Mouse (Mus musculus) lung, embryonic 16.5 days (tissue): ENCODE results near the gene Ms4a15. TPM values are rescaled to one million over a fixed set of nuclear protein-coding genes. Genes with fewer than 3 reads are reported as not detected.
A peak's percentile ranks its signal among the peaks of the same experiment; 100 is the strongest.

ENCODE experiments used
- ATAC-seq: fragments of 200-750 bp; cut with Nextera tagmentation; 2 replicates; pipeline ENCODE4 v1.8.0; 2017; ENCODE audit warnings: low read depth, mild to moderate bottlenecking, moderate library complexity
- H3K27ac ChIP-seq: fragments of 300-500 bp; sonication (generic); 2 replicates; pipeline ENCODE4 v1.5.1; 2014; ENCODE audit warnings: mild to moderate bottlenecking, control low read depth, low read length
- H3K27me3 ChIP-seq: fragments of 300-500 bp; sonication (generic); 2 replicates; pipeline ENCODE4 v1.6.1; 2014; ENCODE audit warnings: low read depth, low read length, mixed read lengths; ENCODE audit not compliant: control insufficient read depth, insufficient read depth
- H3K36me3 ChIP-seq: fragments of 300-500 bp; sonication (generic); 2 replicates; pipeline ENCODE4 v1.6.1; 2014; ENCODE audit warnings: low read length; ENCODE audit not compliant: control insufficient read depth, insufficient read depth
- H3K4me1 ChIP-seq: fragments of 300-500 bp; sonication (generic); replicated peaks from 2 replicates; pipeline ENCODE4 v1.6.1; 2014; ENCODE audit warnings: low read length, mixed read lengths; ENCODE audit not compliant: control insufficient read depth, insufficient read depth
- H3K4me2 ChIP-seq: fragments of 300-500 bp; sonication (generic); 2 replicates; pipeline ENCODE4 v1.6.1; 2014; ENCODE audit warnings: low read depth, low read length, control low read depth
- H3K4me3 ChIP-seq: fragments of 300-500 bp; sonication (generic); 2 replicates; pipeline ENCODE4 v1.5.1; 2014; ENCODE audit warnings: mild to moderate bottlenecking, low read length, control low read depth
- H3K9ac ChIP-seq: fragments of 300-500 bp; sonication (generic); 2 replicates; pipeline ENCODE4 v1.6.1; 2014; ENCODE audit warnings: low read length, control low read depth
- H3K9me3 ChIP-seq: fragments of 300-500 bp; sonication (generic); 2 replicates; pipeline ENCODE4 v1.6.1; 2016; ENCODE audit warnings: low read length; ENCODE audit not compliant: control insufficient read depth
- WGBS: fragments of 180-500 bp; shearing (Covaris S2); extraction: QIAGEN DNeasy Blood & Tissue Kit; methylation state at CpG from one replicate; pipeline ENCODE4 v1.1.7; 2014; 5-methylcytosine and 5-hydroxymethylcytosine counted together
- polyA plus RNA-seq: library from polyadenylated mRNA; unstranded; fragments of >200 nt; fragmentation: Nextera tagmentation; extraction: Ambion mirVana; gene quantifications from 2 replicates; pipeline ENCODE4 v1.2.1, GENCODE M21; 2015

Ms4a15 gene
- polyA plus RNA-seq, 1 experiment from 2014 or later = not detected

DNA sequence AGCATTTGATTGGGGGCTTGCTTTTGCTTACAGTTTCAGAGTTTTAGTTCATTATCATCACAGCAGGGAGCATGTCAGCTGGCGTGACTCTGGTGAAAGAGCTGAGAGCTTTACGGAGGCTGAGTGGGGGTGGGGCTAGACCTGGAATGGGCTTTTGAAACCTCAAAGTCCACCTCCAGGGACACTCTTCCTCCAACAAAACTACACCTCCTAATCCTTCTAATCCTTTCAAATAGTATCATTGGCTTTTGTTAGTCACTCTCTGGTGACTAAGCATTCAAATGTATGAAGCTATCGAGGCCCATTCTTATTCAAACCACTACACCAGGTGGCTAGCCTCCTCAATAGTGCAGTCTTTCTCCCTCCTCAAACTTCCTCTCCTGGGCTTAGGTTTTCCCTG lies 20.4 kb downstream of the Ms4a15 start:
- H3K4me2 ChIP-seq = no peak overlapping the region
- no peaks in the 10 kb centered on the region for H3K36me3 ChIP-seq
- H3K27ac ChIP-seq = no peak overlapping the region
- H3K27me3 ChIP-seq = no peaks in the 10 kb centered on the region
- WGBS = 76% methylated on average over 3 of the region's 3 CpGs
- H3K9me3 ChIP-seq = no peaks in the 10 kb centered on the region
- H3K4me1 ChIP-seq = peaks cover 6% of the 10 kb centered on the region
- no peak overlapping the region for H3K9ac ChIP-seq
- no peak for ATAC-seq
- H3K4me3 ChIP-seq = no peak overlapping the region

DNA sequence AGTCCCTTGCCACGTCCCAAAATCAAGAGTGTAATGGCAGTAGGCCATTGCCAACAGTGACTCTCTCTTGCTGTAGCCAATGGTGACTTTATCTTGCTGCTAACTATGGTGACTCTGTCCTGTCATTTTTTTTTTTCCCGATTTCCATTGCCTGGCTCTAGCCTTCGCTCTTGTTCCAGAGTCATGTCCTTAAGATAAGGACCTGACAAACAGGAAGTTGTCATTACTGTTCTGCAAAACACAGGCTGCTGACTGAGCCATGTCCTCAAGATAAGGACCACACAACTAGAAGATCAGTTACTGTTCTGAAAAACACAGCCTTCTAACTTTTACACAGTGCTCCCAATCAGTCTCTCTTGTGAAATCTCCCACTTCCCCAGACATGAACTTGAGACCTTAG lies 22.6 kb downstream of the Ms4a15 start:
- peaks cover 6% of the 10 kb centered on the region for H3K4me1 ChIP-seq
- H3K27me3 ChIP-seq = no peaks in the 10 kb centered on the region
- 38% methylated on average over 3 of the region's 3 CpGs for WGBS
- ATAC-seq = no peak
- no peak overlapping the region for H3K27ac ChIP-seq
- H3K4me3 ChIP-seq = no peak overlapping the region
- no peaks in the 10 kb centered on the region for H3K36me3 ChIP-seq
- no peak overlapping the region for H3K4me2 ChIP-seq
- H3K9ac ChIP-seq = no peak overlapping the region
- H3K9me3 ChIP-seq = no peaks in the 10 kb centered on the region

DNA sequence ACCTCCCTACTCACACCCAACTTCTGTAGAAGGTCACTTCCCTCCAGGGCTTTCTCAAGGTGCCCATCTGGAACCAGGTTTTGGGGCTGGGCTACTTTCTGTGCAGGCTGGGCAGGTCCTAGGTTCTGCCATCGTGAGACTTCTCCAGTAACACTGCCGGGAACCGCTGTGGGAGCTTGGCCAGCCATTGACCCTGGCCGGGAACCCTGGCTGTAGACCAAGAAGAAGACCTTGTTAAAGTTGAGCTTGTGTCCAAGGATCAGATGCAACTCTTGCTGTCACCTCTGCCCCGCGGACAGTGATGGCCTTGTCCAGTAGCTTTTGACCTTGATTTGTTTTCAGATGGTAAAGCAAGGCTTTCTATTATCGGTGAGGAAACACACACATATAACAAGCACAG lies 24.5 kb downstream of the Ms4a15 start:
- ATAC-seq = no peak
- WGBS = 81% methylated on average over 7 of the region's 7 CpGs
- H3K4me3 ChIP-seq = no peak overlapping the region

DNA sequence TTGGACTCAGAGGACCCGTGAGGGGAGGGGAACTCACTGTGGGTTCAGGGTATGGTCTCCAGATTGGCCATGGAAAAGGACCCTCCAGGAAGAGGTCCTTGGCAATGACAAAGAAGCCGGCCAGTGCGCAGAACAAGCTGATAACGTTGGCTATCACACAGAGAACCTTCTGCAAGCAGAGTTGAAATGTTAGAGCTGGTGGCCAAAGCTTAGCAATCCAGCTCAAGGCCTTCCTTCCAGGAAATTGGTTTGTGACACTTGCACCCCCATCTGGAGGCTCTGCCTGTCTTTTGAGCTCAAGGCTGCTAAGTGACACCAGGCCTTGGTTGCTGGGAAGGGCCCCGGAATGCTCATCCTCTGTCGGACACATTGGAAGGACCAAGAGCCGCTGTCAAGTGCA lies 27.3 kb downstream of the Ms4a15 start:
- Histone ChIP-seq H3K27me3 (no peaks in the 10 kb centered on the region), H3K9ac (no peak overlapping the region), H3K4me3 (no peak overlapping the region), H3K4me2 (no peak overlapping the region), H3K36me3 (no peaks in the 10 kb centered on the region), H3K4me1 (no peaks in the 10 kb centered on the region), H3K27ac (no peak overlapping the region), H3K9me3 (no peaks in the 10 kb centered on the region)
- 78% methylated on average over 7 of the region's 7 CpGs for WGBS
- no peak for ATAC-seq

More for the DNA sequence above, 24.5 kb downstream of the Ms4a15 start:
- Histone ChIP-seq H3K36me3 (no peaks in the 10 kb centered on the region), H3K4me1 (no peaks in the 10 kb centered on the region), H3K27ac (no peak overlapping the region), H3K27me3 (no peaks in the 10 kb centered on the region), H3K4me2 (no peak overlapping the region), H3K9me3 (no peaks in the 10 kb centered on the region), H3K9ac (no peak overlapping the region)

DNA sequence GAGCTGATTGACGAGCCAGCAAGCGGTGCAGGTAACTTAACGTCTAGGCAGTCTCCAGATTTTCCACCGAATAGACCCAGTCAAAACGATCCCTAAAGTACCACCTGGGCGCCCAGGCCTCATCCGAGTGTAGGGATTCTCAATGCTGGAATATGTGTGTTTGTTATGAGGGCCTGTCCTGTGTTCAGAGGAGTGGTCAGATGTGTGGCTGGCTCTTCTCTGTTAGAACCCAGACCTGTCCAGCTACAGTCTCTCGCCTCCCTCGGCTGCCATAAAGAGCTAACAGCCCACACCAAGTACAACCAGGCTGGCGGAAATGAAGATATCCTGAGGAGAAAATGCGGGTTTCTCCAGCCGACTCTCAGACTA lies 33.1 kb downstream of the Ms4a15 start:
- ATAC-seq = no peak
- Histone ChIP-seq H3K4me1 (0 out of 2 replicates have a peak, but pooled peaks cover 4% of the 10 kb centered on the region), H3K27me3 (peaks cover 6% of the 10 kb centered on the region; the same call in 1 of the 2 replicates), H3K9ac (no peak overlapping the region), H3K4me2 (no peak overlapping the region), H3K9me3 (no peaks in the 10 kb centered on the region), H3K4me3 (no peak overlapping the region), H3K27ac (no peak overlapping the region), H3K36me3 (no peaks in the 10 kb centered on the region)
- 34% methylated on average over 12 of the region's 12 CpGs for WGBS

DNA sequence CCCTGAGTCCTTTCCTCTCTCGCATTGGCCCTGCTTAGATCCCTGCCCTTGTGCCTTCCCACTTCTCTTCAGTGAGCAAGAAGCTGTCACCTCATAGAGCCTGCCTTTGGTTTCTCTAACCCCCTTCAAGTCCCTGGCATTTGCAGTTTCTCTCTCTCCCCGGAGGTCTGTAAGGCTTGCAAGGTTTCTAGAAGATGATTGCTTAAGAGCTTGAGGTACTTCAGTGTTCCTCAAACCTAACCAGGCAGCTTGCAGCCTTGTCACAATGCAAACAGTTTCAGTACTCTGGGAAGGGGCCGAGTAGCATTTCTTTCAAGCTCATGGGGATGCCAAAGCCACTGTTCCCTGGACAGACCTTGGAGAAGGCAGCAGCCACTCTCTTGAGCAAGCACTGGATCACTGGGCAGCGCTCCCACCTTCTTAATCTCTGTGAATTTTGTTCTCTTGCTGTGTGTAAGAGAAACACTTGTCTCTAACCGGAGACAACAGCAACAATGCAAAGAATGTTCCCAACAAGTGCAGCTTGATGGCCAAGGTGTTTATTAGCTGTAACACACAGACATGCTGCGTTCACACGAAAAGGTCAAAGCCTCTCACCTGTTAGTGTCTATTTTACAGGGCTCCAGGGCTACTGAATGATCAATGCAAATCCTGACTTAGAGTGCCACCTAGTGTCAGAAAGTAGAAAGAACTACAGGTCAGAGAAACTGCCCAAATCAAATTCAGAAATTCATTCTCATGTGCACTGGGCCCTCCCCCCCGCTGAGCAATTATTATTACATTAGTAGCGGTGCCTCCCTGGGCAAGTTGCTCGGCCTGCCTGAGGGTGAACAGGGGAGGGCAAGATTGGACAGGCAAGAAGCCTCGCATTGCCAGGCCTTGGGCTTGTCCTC lies 33.7 kb downstream of the Ms4a15 start:
- Histone ChIP-seq H3K36me3 (no peaks in the 10 kb centered on the region), H3K9me3 (no peaks in the 10 kb centered on the region), H3K9ac (no peak overlapping the region), H3K4me1 (0 out of 2 replicates have a peak, but pooled peaks cover 4% of the 10 kb centered on the region), H3K27me3 (peaks cover 6% of the 10 kb centered on the region; the same call in 1 of the 2 replicates), H3K4me3 (no peak overlapping the region), H3K4me2 (no peak overlapping the region), H3K27ac (peak overlapping the region; percentile 70)
- WGBS = 18% methylated on average over 11 of the region's 11 CpGs
- ATAC-seq = peak; percentile 87

DNA sequence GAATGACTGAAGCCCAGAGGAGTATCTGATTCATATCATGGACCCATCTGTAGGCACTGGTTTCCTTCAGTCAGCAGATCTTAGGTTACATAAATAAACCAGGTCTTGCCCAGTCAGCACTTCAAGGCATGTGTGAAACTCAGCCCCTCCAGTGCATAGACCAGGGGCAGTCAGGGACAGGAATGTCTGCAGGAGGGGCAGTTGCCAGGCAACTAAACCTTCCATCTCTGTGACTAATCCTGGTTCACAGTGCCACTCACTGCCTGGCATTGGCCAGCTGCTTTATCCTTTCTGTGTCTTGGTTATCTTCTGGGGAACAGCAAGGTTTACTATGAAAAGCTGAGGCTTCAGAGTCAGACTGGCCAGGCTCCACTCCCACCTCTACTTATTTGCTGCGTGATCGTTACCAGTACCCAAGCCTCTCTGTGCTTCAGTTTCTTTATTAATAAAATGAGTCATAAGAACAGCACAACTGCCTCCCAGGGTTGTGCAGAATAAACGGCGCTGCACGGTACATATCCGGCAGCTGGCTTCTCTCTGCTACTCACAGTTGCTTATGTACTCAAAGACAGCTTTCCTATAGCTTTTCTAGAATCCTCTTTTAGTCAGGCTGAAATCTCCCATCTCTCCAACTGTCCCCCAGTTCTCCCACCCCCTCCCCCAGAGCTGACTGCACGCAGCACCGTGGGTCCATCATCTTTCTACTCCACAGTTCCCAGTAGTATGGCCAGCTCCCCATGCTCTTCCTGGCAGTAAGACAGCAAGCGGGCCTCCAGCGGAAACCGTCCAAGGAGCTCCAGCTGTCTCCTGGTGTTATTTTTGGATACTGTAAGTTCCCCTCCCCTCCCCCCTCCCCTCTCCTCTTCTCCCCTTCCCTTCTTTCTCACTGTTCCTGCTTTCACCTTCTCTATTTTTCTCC lies 40.8 kb downstream of the Ms4a15 start:
- Histone ChIP-seq H3K27me3 (no peaks in the 10 kb centered on the region), H3K9ac (peak overlapping the region; percentile 8; the same call in 1 of the 2 replicates), H3K9me3 (no peaks in the 10 kb centered on the region), H3K4me1 (peaks cover 21% of the 10 kb centered on the region), H3K4me3 (no peak overlapping the region), H3K27ac (peak overlapping the region; percentile 89), H3K4me2 (0 out of 2 replicates have a peak overlapping the region, but pooled peaks have one; percentile 5), H3K36me3 (no peaks in the 10 kb centered on the region)
- 46% methylated on average over 11 of the region's 11 CpGs for WGBS
- ATAC-seq = peak; percentile 79

DNA sequence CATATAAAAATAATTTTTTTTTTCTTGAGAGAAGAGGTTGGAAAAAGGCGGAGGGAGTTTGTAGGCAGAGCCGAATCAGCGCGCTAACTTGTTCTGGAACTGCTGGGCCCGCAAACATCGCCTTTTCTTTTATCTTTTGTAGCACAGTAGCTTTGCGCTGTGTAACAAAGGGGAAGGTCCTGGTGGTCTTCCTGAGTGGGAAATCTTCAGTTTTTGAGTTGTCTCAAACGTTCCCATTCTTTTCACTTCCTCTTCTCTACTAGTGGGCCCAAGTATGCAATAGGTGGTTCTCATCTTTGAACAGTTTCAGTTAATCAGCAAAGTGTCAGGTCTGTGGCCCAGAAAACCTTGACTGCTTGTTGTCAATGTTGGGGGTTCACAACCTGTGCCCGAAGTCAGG lies 43.5 kb downstream of the Ms4a15 start:
- Histone ChIP-seq H3K4me3 (peak overlapping the region; percentile 77), H3K27me3 (no peaks in the 10 kb centered on the region), H3K4me2 (peak overlapping the region; percentile 55), H3K27ac (peak overlapping the region; percentile 32), H3K4me1 (peaks cover 28% of the 10 kb centered on the region), H3K36me3 (peaks cover 6% of the 10 kb centered on the region), H3K9me3 (no peaks in the 10 kb centered on the region), H3K9ac (peak overlapping the region; percentile 46)
- WGBS = 31% methylated on average over 9 of the region's 9 CpGs
- ATAC-seq = no peak

DNA sequence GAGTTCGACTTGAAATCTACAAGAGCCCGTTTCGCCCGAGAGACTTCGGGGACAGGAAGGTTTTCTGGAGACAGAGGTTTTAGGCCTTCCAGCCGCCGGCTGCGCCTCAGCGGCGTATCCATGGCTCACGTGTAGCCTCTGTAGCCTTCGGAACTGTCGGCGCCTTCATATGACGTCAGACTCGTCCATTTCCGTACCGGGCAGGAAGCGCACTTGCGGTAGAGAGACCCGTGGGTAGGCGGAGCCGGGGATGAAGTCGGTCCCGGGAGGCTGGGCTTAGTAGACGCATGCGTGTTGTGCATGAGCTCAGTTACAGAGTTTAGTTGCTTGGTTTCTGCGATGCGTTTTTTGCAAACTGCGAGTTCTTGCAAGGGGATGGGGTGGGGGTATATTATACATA lies 43.9 kb downstream of the Ms4a15 start, which contains the start of gene Ccdc86:
Gene Ccdc86 (minus strand): TSS at position 155 of the 400 bp plus-strand sequence.
- H3K9me3 ChIP-seq = no peaks in the 10 kb centered on the region
- WGBS = under 1% methylated on average over 30 of the region's 30 CpGs
- no peaks in the 10 kb centered on the region for H3K27me3 ChIP-seq
- H3K27ac ChIP-seq = peak within 1 kb of the TSS; percentile 32
- H3K36me3 ChIP-seq = peaks cover 9% of the 10 kb centered on the region
- H3K4me3 ChIP-seq = peak within 1 kb of the TSS; percentile 77
- peak within 1 kb of the TSS; percentile 100 for H3K4me2 ChIP-seq
- H3K4me1 ChIP-seq = peaks cover 28% of the 10 kb centered on the region
- peak; percentile 96 for ATAC-seq
- H3K9ac ChIP-seq = peak within 1 kb of the TSS; percentile 85
